Mouse (Mus musculus) heart, postnatal 4 days (tissue): ENCODE data around the gene Tcf7l2. TPM values are rescaled to one million over a fixed set of nuclear protein-coding genes. Genes with fewer than 3 reads are reported as not detected.

Experiments used
- DNase-seq: peaks from one replicate; pipeline ENCODE4 v3.0.0; 2021
- total RNA-seq, 2 experiments: library from RNA; stranded (reverse); gene quantifications; 2 replicates each; pipeline ENCODE4 v1.2.3; 2021

Tcf7l2 gene
- total RNA-seq, 2 experiments from 2014 or later, result 24.6 to 28.6 TPM

DNA sequence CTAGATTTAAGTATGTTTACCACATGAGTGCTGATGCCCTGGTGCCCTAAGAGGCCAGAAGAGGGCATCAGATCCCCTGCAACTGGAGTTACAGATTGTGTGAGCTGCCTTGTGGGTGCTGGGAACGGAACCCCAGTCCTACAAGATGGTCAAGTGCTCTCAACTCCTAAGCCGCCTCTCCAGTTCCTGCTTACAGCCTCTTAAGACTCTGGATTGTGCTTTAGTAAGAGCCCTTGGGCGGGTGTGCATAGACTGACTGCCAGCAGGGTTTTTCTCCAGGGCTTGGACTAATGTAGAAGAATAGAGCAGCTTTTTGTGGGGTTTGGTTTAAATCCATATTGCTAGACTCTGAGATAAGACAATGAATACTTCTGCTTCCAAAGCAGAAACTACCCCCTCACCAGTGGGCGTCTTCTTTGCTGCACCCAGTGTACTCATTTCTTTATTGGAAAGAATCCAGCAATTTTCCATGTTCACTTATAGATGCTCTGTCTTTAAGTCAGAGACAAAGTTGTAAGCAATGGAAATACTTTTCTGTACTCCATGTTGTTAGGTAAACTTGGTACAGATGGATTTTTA lies 92.3 kb downstream of the Tcf7l2 start:
- no peak for DNase-seq

DNA sequence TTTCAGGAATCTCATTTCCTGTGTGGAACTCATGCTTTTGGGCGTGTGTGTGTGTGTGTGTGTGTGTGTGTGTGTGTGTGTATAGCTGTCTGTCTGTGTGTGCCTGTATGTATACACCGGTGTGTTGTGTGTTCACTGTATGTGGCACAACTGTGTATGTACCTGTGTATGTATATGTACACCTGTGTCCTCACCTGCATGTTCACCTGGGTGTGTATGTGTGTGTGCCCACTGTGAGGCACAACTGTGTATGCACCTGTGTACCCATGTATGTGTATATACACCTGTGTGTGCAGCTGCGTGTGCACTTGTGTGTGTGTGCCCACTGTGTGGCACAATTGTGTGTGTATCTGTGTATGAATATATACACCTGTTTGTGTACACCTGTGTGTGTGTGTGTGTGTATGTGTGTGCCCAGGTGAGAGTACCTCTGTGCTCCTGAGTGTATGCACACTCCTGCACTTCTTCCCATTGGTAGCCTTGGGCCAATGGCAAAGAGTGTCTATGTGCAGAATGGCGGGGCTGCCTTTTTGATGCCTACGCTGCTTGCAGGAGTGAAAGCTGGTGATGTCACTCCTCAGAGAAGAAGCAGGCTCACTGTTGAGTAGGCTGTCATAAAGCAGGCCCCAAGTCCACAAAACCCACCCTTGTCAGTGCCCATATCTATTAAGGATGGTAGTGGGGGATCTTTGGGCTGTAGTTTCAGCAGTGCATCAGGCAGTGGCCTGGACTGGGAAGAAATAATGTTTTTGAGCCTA lies 95.5 kb downstream of the Tcf7l2 start:
- no peak for DNase-seq

DNA sequence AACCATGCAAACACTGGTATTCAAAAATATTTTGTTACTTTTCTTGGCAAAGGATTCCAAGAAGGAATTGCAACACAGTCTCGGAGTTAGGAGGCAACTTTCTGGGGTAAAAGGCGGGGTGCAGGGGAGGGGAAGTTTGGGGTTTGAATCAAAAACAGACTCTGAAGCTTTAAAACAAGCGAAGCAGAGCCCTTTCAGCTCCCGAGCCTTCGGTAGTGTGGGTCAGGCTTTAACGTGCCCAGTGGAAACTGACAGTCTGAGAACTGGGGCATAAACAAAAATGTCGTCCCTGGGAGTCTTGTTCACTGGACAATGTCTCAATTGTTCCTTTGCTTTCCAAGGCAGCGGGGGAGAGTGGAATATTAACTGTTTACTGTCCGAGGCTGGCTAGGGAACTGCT lies 96.3 kb downstream of the Tcf7l2 start:
- no peak for DNase-seq

DNA sequence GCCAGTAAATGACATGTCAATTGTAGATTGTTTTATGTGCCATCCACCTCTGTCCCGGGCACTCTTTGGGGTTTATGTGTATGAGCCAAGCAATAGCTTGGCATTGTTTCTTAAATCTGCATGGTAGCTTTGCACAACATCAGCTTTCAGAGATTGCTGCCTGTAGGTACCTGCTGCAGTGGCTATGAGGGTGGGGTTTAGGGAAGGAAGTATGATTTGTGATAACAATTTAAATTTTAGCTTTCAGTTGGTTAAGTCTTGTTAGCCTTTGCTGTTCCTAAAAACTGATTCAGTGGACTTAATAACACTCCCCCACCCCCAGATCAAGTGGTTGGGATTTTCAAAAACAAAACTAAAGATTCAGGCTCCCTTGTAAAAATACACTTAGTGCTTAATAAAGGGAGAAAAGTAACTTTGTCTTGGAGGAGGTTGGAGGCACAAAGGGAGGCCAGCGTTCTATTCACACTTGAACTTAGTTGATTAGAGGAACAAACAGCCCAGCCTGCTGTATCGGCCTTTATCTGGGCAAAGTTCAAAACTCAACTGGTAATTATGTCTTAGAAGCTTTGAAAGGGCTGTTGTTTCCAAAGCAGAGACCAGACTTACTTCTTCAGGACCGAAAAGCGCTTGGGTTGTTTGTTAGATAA lies 96.9 kb downstream of the Tcf7l2 start:
- DNase-seq, result no peak

DNA sequence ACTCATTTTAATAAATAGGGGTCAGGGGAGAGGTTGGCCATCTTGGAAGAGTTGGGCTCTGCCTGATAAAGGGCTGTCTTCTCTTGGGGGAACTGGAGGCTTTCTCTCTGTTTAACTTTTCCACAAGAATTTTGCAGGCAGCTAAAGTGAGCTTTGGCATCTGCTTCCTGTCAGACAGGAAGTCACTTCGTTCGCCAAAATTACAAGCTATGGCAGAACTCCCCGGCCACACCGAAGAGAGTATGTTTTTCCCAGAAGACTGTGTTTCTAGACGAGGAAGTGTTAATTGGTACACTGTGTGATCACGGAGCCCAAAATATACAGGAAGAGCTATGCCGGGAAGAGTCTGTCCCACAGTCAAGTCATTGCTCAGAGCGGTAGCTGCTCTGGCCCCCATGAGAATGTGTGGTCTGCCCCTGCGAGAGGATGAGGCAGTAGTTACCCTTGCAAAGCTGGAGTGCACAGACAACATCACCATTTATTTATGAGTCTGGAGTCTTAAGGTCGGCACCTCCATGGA lies 97.5 kb downstream of the Tcf7l2 start:
- peak; percentile 39 for DNase-seq

DNA sequence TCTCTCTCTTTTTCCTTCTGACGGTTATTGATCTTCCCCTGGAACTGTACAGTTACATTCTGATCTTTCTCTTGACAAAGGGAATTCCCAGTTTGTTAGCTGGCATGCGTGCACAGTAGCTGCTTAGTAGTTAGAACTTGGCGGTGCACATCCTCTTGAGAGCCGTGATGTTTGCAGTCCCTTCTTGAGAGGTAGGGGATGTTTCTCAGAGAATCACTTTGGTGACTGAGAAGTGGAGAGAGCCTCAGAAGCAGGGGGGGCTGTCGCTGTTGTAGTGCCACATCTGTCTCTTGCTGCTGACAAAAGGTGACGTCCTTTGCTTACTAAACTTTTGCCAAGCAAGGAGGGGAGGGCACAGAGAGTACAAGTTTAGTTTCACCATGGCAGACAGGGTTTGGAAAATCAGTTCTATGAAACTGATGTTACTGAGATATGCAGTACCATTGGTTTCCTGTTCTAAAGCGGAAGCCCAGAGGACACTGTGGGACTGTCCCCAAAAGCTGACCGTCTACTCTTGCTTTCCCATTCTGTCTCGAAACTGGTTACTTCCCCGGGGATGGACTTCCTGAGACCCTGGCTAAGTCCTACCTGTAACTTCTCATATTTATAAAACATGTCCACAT lies 99.0 kb downstream of the Tcf7l2 start:
- DNase-seq, result no peak

DNA sequence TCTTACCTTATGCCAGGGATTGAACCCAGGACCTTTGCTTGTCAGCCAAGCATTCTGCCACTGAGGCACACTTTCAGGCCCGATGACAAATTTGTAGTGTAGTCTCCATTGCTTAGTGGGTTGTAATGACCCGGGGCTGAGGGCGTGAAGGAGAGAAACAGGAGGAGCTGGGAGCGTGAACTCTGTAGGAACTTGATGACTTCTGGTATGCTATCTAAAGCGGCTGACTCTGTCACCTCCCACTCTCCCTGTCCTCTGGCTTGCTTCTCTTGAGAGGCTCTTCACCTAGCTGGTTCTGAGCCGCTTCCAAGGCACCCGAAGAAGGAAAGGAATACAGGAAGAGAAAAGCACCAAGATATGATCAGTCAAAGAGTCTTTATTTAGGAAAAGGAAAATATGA lies 100.4 kb downstream of the Tcf7l2 start:
- DNase-seq, result no peak

DNA sequence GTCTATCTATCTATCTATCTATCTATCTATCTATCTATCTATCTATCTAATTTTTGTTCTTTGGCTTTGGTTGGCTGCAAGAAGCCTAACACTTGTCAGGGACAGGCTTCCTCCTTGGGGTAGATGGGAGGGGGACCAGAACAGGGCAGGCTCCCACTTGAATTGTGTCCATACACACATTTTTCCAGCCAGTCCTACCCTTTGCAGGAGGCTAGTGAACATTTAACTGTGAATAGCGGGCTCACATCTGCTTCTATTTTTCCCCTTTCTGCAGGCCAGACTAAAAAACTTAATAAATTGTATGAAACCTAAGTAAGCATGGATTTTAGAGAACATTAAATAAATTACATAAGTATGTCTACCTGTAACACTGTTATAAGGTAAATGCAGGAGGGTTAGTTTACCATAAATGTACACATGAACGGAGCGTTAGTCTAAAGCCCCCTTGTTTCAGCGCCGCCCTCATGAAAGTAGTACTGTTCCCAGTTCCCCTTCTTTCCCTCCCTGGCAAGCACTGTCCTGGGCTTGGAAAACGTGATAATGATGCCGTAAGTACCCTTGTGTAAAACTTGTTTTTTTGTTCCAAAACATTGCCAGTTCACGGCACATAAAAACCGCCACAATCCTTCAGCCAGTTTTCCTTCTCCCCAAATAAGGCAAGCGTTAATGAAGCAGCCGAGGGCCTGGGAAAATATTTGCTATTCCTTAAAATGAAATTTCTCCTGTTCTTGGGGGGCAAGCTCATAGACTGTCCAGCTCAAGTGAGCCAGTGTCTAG lies 101.7 kb downstream of the Tcf7l2 start:
- DNase-seq, result no peak

DNA sequence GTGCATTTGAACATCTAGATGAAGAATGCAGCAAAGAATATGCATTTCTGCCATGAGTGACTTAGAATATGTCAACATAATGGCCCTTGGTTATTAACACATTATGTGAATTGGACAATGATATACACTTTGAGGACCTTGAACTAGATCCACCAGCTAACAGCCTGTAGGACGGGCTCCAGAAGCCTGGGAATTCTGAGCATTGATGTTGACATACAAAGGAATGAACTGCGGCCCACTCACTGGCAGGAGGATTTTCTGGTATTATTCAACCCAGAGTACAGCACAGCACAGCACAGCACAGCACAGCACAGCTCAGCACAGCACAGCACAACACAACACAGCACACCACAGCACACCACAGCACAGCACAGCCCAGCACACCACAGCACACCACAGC lies 104.1 kb downstream of the Tcf7l2 start:
- DNase-seq, result no peak

DNA sequence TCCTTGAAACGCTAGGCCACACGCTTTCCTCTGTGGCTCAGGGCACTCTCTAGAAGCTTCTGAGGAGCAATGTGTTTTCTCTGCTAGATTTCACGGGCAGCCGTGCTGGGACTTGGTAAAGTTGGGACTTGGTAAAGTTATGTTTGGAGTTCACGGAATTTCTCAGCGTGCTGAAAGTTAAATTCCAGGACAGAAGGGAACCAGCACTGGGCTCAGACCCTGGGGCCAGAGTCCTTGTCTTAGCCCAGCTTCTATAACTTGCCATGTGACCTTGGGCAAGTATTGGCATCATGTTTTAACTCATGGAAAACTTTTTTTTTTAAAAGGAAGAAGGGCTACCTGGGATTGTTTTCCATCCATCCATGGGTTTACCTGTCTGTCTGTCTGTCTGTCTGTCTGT lies 104.6 kb downstream of the Tcf7l2 start:
- DNase-seq, result no peak

DNA sequence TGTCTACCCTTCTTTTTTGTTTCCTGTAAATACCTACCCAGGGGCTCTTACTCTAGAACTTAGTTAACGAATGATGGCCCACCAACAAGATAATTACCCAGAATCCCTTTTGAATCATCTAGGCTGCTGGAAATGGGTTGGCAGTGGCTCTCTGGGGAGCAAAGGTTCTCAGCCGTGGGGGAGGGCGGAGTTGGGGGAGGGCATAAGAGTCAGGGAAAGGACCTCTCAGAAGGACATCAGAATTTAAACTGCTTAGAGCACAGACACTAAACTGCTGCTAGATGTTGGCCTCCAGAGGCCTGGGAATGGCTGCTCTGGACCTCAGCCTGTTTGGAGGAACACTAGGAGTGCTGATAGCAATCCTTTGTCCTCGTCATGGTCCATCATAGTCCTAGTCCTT lies 105.4 kb downstream of the Tcf7l2 start:
- no peak for DNase-seq

DNA sequence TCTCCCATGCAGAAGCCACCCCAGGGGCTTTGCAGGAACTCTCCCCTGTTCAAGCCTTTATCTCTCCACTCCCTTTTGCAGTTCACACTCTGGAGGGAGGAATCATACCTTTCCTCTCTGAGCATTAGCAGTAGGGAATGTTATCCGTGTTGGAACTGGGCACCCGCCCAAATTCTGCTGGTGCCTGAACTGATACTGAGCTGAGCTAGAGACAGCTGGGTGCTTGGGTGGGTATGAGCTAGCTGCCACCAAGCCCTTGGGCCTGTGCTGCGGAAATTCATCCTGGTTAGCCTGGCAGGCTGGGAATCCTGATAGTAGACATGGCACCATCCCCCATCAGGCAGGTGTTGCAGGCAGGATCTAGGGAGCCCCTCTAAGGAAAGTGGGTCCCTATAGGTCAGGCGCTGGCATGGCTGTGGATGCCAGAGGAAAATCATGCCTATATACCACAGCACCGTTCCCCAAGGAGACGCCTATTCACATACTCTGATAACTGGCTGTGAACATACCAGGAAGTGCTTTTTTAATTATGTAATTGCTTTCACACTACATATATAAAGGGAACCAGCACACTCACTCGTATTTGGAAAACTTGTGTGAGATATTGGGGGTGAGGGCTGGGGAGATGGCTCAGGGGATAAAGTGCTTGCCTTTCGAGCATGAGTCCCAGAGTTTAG lies 108.9 kb downstream of the Tcf7l2 start:
- peak; percentile 76 for DNase-seq

DNA sequence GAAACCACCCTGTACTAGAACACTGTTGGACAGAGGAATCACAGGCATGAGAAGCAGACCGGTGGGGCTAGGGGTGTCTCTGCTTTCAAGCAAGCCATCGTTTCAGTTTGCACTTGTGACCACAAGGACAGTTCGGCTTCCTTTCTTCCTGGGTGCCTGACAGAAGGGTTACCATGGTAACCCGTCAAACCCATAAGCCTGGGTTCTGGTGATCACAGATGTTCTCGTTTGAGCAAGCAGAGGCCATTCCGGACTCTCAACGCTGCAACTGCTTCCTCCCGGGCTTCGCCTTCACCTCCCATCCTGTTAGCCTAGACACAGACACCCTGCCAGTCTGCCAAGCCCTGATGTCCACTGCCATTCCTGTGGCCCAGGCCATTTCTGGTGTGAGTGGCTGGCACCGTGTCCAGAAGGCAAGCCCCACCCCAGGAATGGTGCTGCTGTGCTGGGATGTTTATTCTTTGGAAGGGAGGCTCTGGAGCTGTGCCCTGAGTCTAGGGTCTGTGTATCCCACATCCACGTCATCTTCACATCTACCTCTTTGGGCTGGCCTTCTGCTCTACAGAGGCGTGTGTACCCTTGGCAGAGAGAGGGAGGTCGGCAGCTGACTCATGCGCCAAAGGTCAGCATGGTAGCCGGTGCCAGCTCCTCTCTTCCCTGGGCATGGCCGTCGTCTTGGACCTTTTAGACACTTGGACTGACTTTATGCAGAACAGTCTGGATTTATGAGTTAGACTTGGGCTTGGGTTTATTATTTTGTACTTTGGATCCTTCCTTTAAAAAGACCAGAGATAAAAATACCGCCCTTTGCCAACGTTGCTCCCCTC lies 110.1 kb downstream of the Tcf7l2 start:
- no peak for DNase-seq

DNA sequence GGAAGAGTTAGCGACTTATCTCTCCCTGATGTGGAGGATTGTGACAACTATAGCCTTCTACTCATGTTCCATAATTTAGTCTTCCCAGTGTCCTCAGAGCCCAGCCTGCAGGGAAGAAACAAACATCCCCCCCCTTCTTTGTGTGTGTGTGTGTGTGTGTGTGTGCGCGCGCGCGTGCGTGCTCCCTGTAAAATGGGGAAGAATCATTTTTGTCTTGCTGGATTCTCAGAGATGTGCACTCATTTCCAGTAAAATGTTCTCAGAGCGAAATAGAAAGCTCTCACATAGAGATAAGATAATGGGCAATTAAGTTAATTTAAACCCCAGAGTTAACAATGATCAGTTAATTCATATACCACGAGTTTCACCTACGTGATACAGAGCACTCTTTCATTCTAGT lies 112.8 kb downstream of the Tcf7l2 start:
- DNase-seq, result no peak

DNA sequence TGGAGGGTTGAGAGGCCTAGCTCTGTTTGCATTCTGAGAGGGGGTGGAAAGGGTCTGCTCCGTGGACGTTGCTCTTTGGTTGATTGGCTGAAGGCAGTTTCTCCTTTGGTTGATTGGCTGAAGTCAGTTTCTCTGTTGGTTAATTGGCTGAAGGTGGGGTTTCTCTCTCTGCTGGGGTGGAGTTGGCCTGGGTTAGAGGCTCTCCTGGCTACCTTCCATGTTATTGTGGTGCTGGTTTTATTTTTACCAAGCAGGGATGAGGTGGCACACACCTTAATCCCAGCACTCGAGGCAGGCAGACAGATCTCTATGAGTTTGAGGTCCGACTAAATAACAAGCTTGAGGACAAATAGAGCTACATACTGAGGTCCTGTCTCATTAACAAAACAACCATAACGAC lies 114.0 kb downstream of the Tcf7l2 start:
- DNase-seq, result no peak

DNA sequence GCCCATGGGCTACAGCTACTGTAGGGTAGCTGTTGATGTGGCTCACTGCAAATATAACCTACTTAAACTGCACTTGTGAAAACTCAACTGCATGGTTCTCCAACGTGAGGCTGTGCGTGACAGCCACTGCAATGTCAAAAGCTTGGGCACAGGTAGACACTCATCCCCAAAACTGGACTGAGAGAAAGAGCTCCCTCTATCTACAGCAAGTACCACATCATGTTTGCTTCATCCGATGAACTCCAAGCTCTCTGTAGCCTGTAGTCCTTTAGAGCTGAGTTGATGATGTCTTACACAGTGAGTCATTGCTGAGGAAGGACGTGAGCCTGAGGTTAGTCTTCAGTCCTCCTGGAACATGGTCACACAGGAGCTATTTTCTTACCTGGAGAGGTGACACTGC lies 115.7 kb downstream of the Tcf7l2 start:
- DNase-seq, result no peak

DNA sequence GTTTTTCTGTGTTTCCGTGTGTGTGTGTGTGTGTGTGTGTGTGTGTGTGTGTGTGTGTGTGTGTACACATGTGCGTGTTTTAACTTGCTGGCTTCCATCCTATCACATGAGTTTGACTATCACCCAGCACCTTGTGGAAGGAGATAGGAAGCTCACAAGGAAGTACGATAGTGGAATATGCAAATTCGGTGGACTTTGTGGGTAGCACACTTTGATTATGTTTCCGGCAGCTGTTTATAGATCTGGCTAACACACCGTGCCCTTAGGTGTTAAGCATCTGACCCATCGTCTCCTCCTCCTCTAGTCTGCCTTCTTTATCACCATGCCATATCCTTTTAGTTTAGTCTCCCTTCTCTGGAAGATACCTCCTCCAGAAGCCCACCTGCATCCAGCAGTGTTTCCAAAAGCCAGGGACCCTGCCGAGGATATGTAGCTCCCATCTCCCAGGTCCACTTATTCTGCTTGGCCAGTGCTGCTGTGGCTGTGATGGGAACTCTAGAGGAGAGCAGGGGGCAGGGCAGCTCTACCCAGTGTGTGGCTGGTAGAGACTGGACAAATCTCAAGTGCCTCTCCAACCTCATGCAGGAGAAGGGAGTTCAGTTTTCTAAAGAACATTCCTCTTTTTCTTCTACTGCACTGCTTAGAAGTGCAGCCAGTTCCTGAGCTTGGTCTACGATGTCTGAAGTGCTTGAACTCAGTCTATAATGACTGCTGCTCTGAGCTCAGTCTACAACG lies 118.6 kb downstream of the Tcf7l2 start:
- no peak for DNase-seq

DNA sequence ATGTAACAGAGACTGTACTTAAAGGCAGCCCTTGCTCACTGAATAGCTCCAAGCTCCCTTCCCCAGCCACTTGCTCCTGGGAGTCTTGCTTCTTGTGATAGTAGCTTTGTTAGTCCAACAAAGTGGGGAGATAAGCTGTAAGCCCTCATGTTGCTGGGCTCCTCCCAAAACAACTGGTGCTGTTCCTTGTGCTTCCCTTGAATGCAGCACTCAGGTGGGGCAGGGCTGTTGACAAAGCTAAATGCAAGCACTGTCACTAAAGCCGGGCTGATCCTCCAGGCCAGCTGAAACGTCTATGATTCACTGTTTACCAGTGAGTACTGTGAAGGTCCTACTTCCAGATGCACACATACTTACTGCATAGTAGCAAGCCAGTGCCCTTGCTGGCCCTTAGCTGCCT lies 120.1 kb downstream of the Tcf7l2 start:
- no peak for DNase-seq

DNA sequence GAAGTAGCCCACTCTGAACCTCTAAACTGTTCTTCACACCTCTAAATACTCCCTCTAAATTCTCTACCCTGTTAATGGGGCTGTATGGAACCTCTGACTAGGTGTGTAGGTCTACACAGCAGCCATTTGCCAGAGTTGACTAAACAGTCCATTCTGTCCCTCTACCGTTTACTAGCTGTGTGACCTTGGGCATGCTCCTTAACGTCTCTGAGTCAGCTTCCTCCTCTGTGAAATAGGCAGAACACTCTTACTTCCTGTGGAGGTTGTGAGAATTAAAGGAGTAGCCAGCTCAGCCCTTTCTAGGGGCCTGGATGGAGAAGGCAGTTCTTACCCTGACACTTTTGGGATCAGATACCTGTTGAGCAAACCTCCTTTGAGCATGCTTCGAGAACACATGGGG lies 120.9 kb downstream of the Tcf7l2 start:
- no peak for DNase-seq

DNA sequence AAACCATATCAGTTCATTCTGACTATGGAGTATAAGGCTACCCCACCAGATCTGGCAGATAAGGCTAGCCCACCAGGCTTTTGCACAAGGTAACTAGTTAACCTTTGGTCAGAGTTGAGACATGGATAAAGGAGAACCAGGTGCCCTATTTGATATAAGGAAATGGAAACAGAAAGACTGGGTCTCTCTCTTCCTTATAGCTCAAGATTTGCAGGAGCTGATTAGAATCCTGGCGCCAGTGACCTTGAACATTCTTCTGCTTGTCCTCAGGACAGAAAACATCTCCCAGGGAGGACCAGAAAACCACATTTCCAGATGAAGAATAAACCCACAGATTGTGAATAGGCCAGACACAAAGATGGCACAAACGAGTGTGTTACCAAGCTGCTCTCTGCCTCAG lies 123.4 kb downstream of the Tcf7l2 start:
- DNase-seq, result no peak
